Comparison of ENCODE assay signal across 10 mouse cellular contexts in the genomic region with DNA sequence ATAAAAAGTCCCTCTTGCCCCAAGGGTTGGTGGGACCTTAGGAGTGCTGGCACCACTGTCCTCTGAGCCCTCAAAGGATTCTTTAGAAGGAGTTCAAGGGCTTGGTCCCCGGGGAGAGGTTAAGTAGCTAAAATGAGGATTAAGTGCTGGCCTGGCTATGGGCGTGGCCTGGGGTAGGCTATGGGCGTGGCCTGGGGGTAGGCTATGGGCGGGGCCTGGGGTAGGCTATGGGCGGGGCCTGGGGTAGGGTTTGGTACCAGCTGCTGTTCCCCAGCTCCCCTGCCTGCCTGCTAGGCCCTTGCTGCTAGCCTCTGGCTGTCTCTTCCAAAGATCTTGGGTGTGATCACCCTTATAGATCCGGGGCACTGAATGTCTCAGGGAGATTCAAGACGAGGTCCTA. TPM values are rescaled to one million over a fixed set of nuclear protein-coding genes. Genes with fewer than 3 reads are reported as not detected.
A peak's percentile ranks its signal among the peaks of the same experiment; 100 is the strongest.
DNase-seq lines count a peak whose midpoint lies in the region; ATAC-seq lines count a peak whose summit lies in the region.
"Had no signal": no experiment of that assay in that cellular context is flagged by ENCODE, and none has a peak within 500 bp of the region (broad histone marks: within the 10 kb centered on the region; RNA-seq: fewer than 3 reads in every experiment).

No protein-coding gene starts in this region.

- 17% methylated on average over 7 of the region's 7 CpGs for WGBS in hindbrain, embryonic 11.5 days
- WGBS in hindbrain, embryonic 13.5 days = 17% methylated on average over 7 of the region's 7 CpGs
- 14% methylated on average over 7 of the region's 7 CpGs for WGBS in liver, embryonic 13.5 days (ENCODE audit: insufficient replicate concordance)
- 28% methylated on average over 7 of the region's 7 CpGs for WGBS in hindbrain, embryonic 12.5 days
- 13% methylated on average over 7 of the region's 7 CpGs for WGBS in hindbrain, embryonic 16.5 days

- H3K4me3 ChIP-seq in hindbrain, embryonic 11.5 days (ENCODE audit: low read depth, low read length) = no peak overlapping the region
- no peak overlapping the region for H3K4me3 ChIP-seq in hindbrain, embryonic 13.5 days
- H3K4me3 ChIP-seq in liver, embryonic 13.5 days (replicated peaks) = no peak overlapping the region
- no peak overlapping the region for H3K4me3 ChIP-seq in hindbrain, embryonic 12.5 days
- no peak overlapping the region for H3K4me3 ChIP-seq in hindbrain, embryonic 16.5 days (ENCODE audit: low read length)
- H3K4me3 ChIP-seq: limb, embryonic 13.5 days had no signal

- H3K36me3 ChIP-seq in hindbrain, embryonic 11.5 days (ENCODE audit: control insufficient read depth, insufficient read depth, low read length) = no peaks in the 10 kb centered on the region
- no peaks in the 10 kb centered on the region for H3K36me3 ChIP-seq in hindbrain, embryonic 13.5 days
- no peaks in the 10 kb centered on the region for H3K36me3 ChIP-seq in liver, embryonic 13.5 days
- no peaks in the 10 kb centered on the region for H3K36me3 ChIP-seq in hindbrain, embryonic 12.5 days
- no peaks in the 10 kb centered on the region for H3K36me3 ChIP-seq in hindbrain, embryonic 16.5 days (ENCODE audit: control insufficient read depth, insufficient read depth, low read length)
- H3K36me3 ChIP-seq: limb, embryonic 13.5 days had no signal

- no peak overlapping the region for H3K4me2 ChIP-seq in hindbrain, embryonic 11.5 days (replicated peaks; ENCODE audit: low read depth, low read length)
- H3K4me2 ChIP-seq in hindbrain, embryonic 13.5 days = no peak overlapping the region
- no peak overlapping the region for H3K4me2 ChIP-seq in liver, embryonic 13.5 days
- H3K4me2 ChIP-seq in hindbrain, embryonic 12.5 days (replicated peaks) = no peak overlapping the region
- no peak overlapping the region for H3K4me2 ChIP-seq in hindbrain, embryonic 16.5 days (ENCODE audit: low read length)
- H3K4me2 ChIP-seq: limb, embryonic 13.5 days had no signal

- peaks cover 2% of the 10 kb centered on the region; the same call in 1 of the 2 replicates for H3K4me1 ChIP-seq in hindbrain, embryonic 11.5 days (replicated peaks; ENCODE audit: control insufficient read depth, insufficient read depth, low read length)
- H3K4me1 ChIP-seq in hindbrain, embryonic 13.5 days (replicated peaks) = peaks cover 9% of the 10 kb centered on the region
- no peaks in the 10 kb centered on the region; the same call in 1 of the 2 replicates for H3K4me1 ChIP-seq in liver, embryonic 13.5 days (replicated peaks)
- peaks cover 10% of the 10 kb centered on the region for H3K4me1 ChIP-seq in hindbrain, embryonic 12.5 days
- no peaks in the 10 kb centered on the region for H3K4me1 ChIP-seq in hindbrain, embryonic 16.5 days (ENCODE audit: control insufficient read depth, insufficient read depth, low read depth, low read length)

- ATAC-seq in hindbrain, embryonic 11.5 days (ENCODE audit: low FRiP score) = no peak
- no peak for ATAC-seq in hindbrain, embryonic 13.5 days (ENCODE audit: low FRiP score)
- peak; percentile 75 for ATAC-seq in common myeloid progenitor, adult 5-6 weeks (replicated peaks; ENCODE audit: low read depth, poor library complexity, severe bottlenecking)
- 0 out of 2 replicates have a peak, but pooled peaks have one; percentile 22 for ATAC-seq in liver, embryonic 13.5 days (ENCODE audit: low read depth)
- no peak for ATAC-seq in hindbrain, embryonic 12.5 days (ENCODE audit: low FRiP score)
- ATAC-seq in hindbrain, embryonic 16.5 days = no peak

- no peak overlapping the region for H3K27ac ChIP-seq in hindbrain, embryonic 11.5 days (ENCODE audit: low read depth, low read length)
- H3K27ac ChIP-seq in hindbrain, embryonic 13.5 days = no peak overlapping the region
- no peak overlapping the region for H3K27ac ChIP-seq in liver, embryonic 13.5 days
- H3K27ac ChIP-seq in hindbrain, embryonic 12.5 days = no peak overlapping the region
- no peak overlapping the region for H3K27ac ChIP-seq in hindbrain, embryonic 16.5 days (ENCODE audit: low read depth, low read length)
- H3K27ac ChIP-seq: limb, embryonic 13.5 days had no signal

- no peak overlapping the region for H3K9ac ChIP-seq in hindbrain, embryonic 11.5 days (ENCODE audit: low read depth, low read length)
- no peak overlapping the region for H3K9ac ChIP-seq in hindbrain, embryonic 13.5 days
- H3K9ac ChIP-seq in liver, embryonic 13.5 days = no peak overlapping the region
- H3K9ac ChIP-seq in hindbrain, embryonic 12.5 days = no peak overlapping the region
- no peak overlapping the region for H3K9ac ChIP-seq in hindbrain, embryonic 16.5 days (ENCODE audit: low read depth, low read length)
- H3K9ac ChIP-seq: limb, embryonic 13.5 days had no signal

- H3K27me3 ChIP-seq in hindbrain, embryonic 11.5 days (ENCODE audit: control insufficient read depth, insufficient read depth, low read length) = no peaks in the 10 kb centered on the region
- peaks cover 10% of the 10 kb centered on the region; the same call in 1 of the 2 replicates for H3K27me3 ChIP-seq in hindbrain, embryonic 13.5 days
- H3K27me3 ChIP-seq in liver, embryonic 13.5 days = peaks cover 30% of the 10 kb centered on the region
- H3K27me3 ChIP-seq in hindbrain, embryonic 12.5 days = peaks cover 9% of the 10 kb centered on the region
- H3K27me3 ChIP-seq in hindbrain, embryonic 16.5 days (replicated peaks; ENCODE audit: control insufficient read depth, insufficient read depth, low read length) = no peaks in the 10 kb centered on the region

- no peaks in the 10 kb centered on the region for H3K9me3 ChIP-seq in hindbrain, embryonic 11.5 days (ENCODE audit: control insufficient read depth, low read length)
- no peaks in the 10 kb centered on the region for H3K9me3 ChIP-seq in hindbrain, embryonic 13.5 days
- H3K9me3 ChIP-seq in liver, embryonic 13.5 days (replicated peaks) = no peaks in the 10 kb centered on the region
- no peaks in the 10 kb centered on the region for H3K9me3 ChIP-seq in hindbrain, embryonic 12.5 days (replicated peaks)
- no peaks in the 10 kb centered on the region for H3K9me3 ChIP-seq in hindbrain, embryonic 16.5 days (ENCODE audit: control insufficient read depth, low read length)
- H3K9me3 ChIP-seq: limb, embryonic 13.5 days had no signal

- DNase-seq in hindbrain, embryonic 11.5 days (ENCODE audit: low spot score) = peak; percentile 26
- DNase-seq in 3134 (ENCODE audit: extremely low read depth, insufficient read length, low spot score) = peak; percentile 45
- DNase-seq in liver, embryonic 13.5 days = no peak
- no peak for DNase-seq in cerebellum, adult 18-20 months
- DNase-seq: heart, postnatal 10 days had no signal

RNA-seq across cellular contexts. Expression of a gene that starts 25.3 kb away (rescaled TPM):
- polyA plus RNA-seq in hindbrain, embryonic 11.5 days (2014; fragmentation: Nextera tagmentation; extraction: Ambion mirVana) = 5.4 and 7.1 TPM in 2 replicates
- 14.1 and 15.8 TPM in 2 replicates for polyA plus RNA-seq in hindbrain, embryonic 13.5 days (2015; fragmentation: Nextera tagmentation; extraction: Ambion mirVana)
- 11.3 and 24.6 TPM in 2 replicates for total RNA-seq in common myeloid progenitor, adult 5-6 weeks (2017)
- 2.0 and 2.4 TPM in 2 replicates for polyA plus RNA-seq in liver, embryonic 13.5 days (2015; fragmentation: Nextera tagmentation; extraction: Ambion mirVana)
- polyA plus RNA-seq in hindbrain, embryonic 12.5 days (2016; fragmentation: Nextera tagmentation; extraction: Ambion mirVana) = 13.2 and 15.0 TPM in 2 replicates
- polyA plus RNA-seq in hindbrain, embryonic 16.5 days (2015; fragmentation: Nextera tagmentation; extraction: Ambion mirVana) = 23.4 and 24.8 TPM in 2 replicates

Comparison
In these comparisons a context has a peak if more than half of its experiments do, and no peak if none do; other contexts are left out.
1. ATAC-seq: peak in common myeloid progenitor, adult 5-6 weeks (single experiment) and liver, embryonic 13.5 days (single experiment); none in hindbrain, embryonic 11.5 days (single experiment), hindbrain, embryonic 13.5 days (single experiment), hindbrain, embryonic 12.5 days (single experiment) and hindbrain, embryonic 16.5 days (single experiment).
2. DNase-seq: peak in hindbrain, embryonic 11.5 days (single experiment) and 3134 (single experiment); none in liver, embryonic 13.5 days (single experiment) and cerebellum, adult 18-20 months (0 of 2).